Mouse (Mus musculus): Measurements from ENCODE around the gene Rpl29.

The Rpl29 gene

DNA sequence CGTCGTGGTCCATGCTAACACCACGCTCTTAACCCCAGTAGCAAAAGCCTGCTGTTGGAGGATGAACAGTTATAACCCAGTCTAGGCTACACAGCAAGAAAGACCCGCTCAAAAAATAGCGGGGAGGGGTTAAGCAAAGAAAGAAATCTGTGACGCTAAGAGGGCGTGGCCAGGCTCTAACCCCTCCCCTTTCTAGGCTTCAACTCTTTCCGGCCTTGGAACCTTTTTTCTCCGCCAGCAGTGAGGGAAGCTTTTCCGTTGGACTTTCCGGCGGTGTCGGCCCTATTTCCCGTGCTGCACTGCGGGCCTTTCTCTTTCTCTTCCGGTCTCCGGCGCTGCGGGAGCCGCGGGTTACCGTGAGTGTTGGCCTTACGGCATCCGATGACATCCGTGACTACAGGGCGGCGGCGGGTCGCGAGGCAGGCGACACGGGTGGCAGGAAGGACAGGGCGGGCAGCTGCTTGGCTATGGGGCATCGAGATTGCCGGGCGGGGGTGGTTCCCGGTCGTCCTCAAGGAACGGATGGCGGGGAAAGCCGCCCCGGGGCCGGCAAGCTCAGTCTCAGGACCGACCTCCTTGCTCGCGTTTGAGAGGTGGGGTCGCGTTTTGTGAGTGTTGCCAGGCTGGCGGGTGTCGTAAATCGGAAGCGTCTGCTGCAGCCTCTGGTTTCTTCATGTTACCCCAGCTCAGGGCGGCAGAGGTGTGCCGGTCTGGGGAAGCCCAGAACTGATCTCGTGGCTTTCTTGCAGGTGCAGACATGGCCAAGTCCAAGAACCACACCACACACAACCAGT, at the start of gene Rpl29:
TSS of gene Rpl29 (plus strand) at position 234 of the 794 bp plus-strand sequence.
- DNase-seq = peak; percentile 97

DNA sequence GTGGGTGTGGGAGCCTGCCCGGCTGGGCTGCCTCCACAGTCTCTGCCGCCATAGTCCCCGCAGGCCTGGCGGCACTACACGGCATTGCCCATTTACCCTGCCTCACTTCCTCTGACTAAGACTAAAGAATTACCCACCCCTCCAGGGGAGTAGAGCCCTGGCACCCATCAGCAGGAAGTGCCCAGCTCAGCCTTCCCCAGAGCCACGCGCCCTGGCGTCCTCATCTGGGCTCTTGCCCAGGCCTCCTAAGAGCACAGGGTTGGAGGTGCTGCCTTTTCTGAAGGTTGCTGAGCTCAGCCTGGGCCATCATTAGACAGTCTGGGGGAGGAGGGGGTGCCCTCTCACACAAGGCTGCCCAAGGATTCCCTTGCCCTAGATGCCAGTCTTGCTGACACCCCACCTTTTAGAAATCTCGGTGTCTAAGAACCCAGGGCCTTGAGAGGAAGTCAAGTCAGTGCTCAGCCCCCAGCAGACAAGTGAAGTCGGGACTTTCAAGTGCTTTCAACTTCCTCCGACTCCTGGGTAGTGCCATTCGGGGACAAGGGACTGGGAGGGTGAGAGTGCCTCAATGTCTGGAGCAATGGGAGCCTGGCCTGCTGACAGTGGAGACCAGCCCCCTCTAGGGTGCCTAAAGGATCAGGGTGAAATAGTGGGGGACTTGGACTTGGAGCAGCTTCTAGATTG, 42.9 kb upstream of the Rpl29 start:
- peak in 1 of 2 experiments; percentile 41 for DNase-seq

DNA sequence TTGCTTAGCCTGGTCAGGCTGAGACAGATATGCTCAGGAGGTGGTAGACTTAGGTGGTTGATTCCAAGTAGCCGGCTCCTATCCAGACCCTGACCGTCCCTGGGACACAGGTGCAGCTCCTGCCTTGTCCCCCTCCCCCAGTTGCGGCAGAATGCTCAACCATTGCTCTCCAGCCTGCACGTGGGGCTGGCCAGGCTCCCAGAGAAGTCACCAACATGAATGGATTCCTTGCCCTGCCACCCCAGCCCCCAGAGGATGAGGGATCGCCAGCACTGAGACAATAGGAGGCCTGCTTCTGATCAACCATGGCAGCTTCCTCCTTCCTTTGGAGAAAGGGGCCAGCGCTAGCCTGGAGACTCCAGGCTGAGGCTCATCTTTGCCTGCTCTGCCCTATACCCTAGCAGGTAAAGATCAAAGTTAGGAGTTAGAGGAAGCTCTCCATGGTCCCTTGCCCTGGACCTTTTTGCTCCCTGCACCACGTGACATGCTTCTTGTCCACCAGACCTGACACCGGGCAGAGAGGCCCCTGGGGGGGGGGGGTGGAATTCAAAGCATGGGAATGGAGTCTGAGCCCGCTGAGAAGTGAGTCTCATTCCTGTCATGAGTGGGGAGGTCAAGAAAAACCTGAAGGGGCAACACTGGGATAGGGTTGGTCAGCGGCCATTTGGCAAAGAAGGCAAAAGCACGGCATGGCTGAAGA, 36.3 kb upstream of the Rpl29 start:
- peak in 1 of 2 experiments; percentile 58 for DNase-seq

- no peak for DNase-seq
Measured at GRCm38 (mm10) chr9:106393548-106393947, 35.7 kb upstream of the Rpl29 start.

DNA sequence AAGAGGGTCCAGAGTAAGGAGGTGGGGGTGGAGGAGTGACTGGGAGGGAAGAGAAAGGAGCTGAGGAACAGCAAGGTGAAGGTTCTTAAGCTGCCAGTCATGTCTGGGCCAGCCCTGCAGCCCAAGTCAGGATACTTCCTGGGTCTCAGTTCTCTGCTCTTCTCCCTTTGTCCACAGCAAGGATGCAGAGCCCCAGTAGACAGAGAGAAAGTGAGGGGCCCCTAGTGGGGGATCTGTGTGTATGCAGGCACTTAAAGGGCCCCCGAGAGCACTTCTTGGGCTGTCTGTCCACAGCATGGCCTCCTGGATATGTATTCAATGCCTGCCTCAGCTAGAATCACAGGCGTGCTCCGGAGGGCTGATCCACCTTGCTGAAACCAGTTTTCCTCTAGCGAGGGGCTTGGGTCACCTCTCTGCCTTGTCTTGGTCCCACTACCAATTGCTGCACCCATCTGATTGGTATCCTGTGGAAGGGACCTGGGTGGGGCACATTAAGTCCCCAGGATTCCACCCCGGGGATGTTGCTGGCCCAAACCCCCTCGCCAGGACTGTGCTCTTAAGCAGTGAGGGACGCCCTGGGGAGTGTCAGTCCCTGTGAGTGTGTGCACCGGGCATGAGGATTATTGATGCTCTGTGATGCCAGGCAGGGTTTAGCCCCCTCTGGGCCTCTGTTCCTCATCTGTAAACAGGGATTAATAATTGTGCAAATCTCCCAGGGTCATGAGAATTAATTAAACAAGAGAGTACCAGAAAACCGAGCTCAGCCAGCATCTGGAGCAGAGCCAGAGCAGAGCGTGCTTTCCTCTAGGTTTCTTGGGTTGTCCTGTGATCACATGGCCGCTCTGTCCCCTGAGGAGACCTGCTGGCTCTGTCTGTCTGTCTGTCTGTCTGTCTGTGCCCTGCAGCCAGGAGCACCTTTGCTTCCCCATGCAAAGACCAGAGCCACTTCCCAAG, 34.3 kb upstream of the Rpl29 start:
- peak; percentile 45 to 81 for DNase-seq

- no peak for DNase-seq
Measured at GRCm38 (mm10) chr9:106397733-106398132, 31.5 kb upstream of the Rpl29 start.

DNA sequence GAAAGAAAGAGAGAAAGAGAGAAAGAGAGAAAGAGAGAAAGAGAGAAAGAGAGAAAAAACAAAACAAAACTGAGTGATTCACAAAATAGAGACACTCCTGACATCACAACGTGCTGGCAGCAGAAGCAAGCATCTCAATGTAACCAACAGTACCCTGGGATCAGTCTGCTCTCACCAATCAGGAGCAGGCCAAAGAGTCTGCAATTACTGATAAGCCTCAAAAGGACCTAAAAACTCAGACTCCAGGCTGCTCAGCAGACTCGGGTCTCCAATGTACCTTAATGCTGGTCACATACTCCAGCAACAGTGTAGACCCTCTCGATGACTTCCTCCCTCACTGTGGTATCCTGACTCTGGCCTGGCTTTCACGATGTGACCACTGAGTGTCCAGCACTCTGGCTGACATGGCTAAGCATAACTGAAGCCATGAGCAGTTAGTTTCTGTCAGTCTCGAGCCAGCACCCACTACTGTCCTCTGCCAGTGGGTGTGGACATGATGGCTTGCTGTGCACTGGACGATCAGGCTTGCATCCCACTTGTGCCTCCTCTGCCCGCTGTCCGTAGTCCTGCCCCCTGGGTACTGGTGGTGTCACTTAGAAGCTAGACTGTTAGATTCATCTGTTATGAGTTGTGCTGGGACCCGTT, 30.5 kb upstream of the Rpl29 start:
- no peak for DNase-seq

GRCm38 (mm10) chr9:106399808-106400207, 29.4 kb upstream of the Rpl29 start:
- DNase-seq = no peak

DNA sequence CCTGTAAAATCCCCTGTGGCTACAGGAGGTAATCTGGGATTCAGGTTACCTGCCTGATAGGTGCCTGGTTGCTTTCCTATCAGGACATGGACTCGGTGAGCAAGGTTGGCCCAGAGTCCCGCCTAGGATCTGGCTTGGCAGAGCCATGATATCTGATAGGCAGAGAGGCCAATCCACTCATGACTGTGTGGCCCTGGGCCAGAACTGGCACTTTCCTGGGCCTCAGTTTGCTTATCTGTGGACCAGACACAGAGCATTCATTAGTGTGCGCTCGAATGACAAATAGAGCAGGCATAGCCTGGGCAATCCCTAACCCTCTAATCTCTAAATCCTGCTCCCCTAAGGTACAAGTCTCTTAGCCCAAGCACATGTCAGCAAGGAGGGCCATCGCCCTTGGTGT, 27.1 kb upstream of the Rpl29 start:
- DNase-seq = no peak

GRCm38 (mm10) chr9:106402607-106403375, 26.5 kb upstream of the Rpl29 start:
- no peak for DNase-seq

DNA sequence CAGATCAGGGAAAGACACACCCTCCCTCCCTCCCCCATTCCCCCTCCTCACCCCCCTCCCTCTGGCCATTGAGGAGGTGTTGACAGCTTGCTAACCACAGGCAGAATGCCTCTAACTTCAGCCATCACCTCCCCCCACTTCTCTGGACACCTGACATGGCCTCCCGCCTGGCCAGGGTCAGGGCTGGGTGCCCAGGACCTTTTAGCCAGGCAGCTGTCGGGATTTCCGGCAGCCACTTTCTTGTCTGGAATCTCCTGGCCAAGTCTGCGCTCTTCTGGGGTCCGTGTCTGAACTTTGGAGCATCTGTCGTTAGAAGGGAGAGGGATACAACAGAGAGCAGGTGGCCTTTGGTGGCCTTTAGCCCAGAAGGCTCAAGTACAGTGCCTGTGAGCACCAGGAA, 24.0 kb upstream of the Rpl29 start:
- peak; percentile 66 to 75 for DNase-seq

GRCm38 (mm10) chr9:106406443-106407078, 22.7 kb upstream of the Rpl29 start:
- DNase-seq = peak; percentile 55 to 61

- no peak for DNase-seq
Measured at GRCm38 (mm10) chr9:106409096-106409495, 20.2 kb upstream of the Rpl29 start.

GRCm38 (mm10) chr9:106410086-106410650, 19.1 kb upstream of the Rpl29 start:
- DNase-seq = no peak

- DNase-seq = no peak
Measured at GRCm38 (mm10) chr9:106411091-106411594, 18.1 kb upstream of the Rpl29 start.

- DNase-seq = no peak
Measured at GRCm38 (mm10) chr9:106411729-106412128, 17.5 kb upstream of the Rpl29 start.

- peak in 1 of 2 experiments; percentile 46 for DNase-seq
Measured at GRCm38 (mm10) chr9:106412210-106412609, 17.0 kb upstream of the Rpl29 start.

DNA sequence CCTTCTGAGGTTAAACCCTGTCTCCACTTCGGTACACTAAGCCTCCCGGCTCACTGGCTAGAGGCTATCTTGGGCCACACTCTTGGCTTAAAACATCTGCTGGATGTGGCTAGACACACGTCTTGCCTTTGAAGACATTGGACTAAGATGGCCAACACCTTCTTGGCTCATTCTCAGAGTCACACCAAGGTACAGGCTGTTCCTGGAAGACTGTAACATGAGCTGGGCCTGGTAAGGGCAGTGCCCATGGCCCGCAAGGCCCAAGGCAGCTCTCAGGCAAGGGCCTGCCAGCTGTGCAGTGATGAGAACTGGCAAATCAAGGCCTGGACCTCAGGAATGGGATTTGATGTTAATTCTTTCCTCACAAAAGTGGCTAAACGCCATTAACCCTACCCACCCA, 15.6 kb upstream of the Rpl29 start:
- DNase-seq = no peak

DNA sequence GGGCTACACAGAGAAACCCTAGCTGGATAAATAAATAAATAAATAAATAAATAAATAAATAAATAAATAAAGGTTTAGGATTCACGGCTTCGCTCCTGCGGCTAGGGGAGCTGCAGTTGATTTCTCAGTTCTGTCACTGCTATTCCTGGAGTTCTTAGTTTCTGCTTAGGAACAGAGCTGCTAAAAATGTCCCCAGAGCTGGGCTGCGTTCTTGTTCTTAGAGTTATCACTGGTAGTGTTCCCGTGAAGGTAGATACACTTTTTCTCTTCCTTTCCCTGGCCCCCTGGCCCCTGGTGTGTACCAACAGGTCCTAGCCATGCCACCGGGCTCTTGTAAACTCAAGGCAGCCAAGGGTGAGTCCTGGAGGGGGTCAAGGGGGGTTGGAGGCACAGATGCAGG, 12.4 kb upstream of the Rpl29 start:
- DNase-seq = no peak

Data from kidney, postnatal 36 days (tissue).